Mouse (Mus musculus) forebrain, embryonic 10.5 days (tissue): ENCODE data around the gene Zdhhc13. TPM values are rescaled to one million over a fixed set of nuclear protein-coding genes. Genes with fewer than 3 reads are reported as not detected.

Source experiments
- DNase-seq: peaks from one replicate; pipeline ENCODE4 v3.0.0-alpha.2; 2017; ENCODE audit warnings: low spot score; ENCODE audit errors: extremely low spot score
- H3K27ac ChIP-seq: fragments of 300-500 bp; sonication (generic); 2 replicates; pipeline ENCODE4 v1.5.1; 2016; ENCODE audit warnings: mild to moderate bottlenecking
- H3K27me3 ChIP-seq: fragments of 300-500 bp; sonication (generic); 2 replicates; pipeline ENCODE4 v1.6.1; 2016; ENCODE audit warnings: mild to moderate bottlenecking; ENCODE audit not compliant: poor library complexity, severe bottlenecking
- H3K36me3 ChIP-seq: fragments of 300-500 bp; sonication (generic); replicated peaks from 2 replicates; pipeline ENCODE4 v1.6.1; 2016; ENCODE audit warnings: mild to moderate bottlenecking, moderate library complexity
- H3K4me1 ChIP-seq: fragments of 300-500 bp; sonication (generic); 2 replicates; pipeline ENCODE4 v1.6.1; 2016
- H3K4me3 ChIP-seq: fragments of 300-500 bp; sonication (generic); 2 replicates; pipeline ENCODE4 v1.5.1; 2016; ENCODE audit warnings: mild to moderate bottlenecking, moderate library complexity
- H3K9me3 ChIP-seq: fragments of 300-500 bp; sonication (generic); 2 replicates; pipeline ENCODE4 v1.6.1; 2016; ENCODE audit warnings: mild to moderate bottlenecking, moderate library complexity
- WGBS: fragments of 180-500 bp; shearing (Covaris S2); methylation state at CpG from one replicate; pipeline ENCODE4 v1.1.7; 2016; 5-methylcytosine and 5-hydroxymethylcytosine counted together
- polyA plus RNA-seq: library from polyadenylated mRNA; unstranded; fragments of >200 nt; fragmentation: Nextera tagmentation; extraction: Ambion mirVana; gene quantifications from 2 replicates; pipeline ENCODE4 v1.2.1, GENCODE M21; 2016

The Zdhhc13 gene
- polyA plus RNA-seq, 1 experiment from 2014 or later: 29.2 TPM

DNA sequence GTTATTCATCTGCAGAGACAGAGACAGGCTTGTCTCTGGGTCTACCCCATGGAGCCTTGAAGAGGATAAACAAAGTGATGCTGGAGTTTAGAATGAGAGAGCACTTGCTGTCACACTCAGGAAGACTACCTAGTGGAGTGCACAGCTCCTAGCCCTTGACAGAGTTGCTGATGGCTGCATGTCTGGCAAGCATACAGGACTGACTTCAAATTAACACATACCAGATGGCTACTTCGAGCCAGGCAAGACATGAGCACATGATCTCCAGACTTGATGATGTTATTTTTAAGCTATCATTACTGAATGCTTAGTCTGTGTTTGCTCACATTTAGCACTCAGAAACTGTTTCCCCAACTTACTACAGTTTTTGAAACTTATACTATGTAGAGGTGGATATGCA lies 19.1 kb upstream of the Zdhhc13 start:
- WGBS: 85% methylated on average over 1 of the region's 1 CpGs
- Histone ChIP-seq H3K4me1 (no peaks in the 10 kb centered on the region), H3K27me3 (no peaks in the 10 kb centered on the region), H3K9me3 (no peaks in the 10 kb centered on the region), H3K36me3 (no peaks in the 10 kb centered on the region), H3K27ac (no peak overlapping the region), H3K4me3 (no peak overlapping the region)
- DNase-seq: no peak

DNA sequence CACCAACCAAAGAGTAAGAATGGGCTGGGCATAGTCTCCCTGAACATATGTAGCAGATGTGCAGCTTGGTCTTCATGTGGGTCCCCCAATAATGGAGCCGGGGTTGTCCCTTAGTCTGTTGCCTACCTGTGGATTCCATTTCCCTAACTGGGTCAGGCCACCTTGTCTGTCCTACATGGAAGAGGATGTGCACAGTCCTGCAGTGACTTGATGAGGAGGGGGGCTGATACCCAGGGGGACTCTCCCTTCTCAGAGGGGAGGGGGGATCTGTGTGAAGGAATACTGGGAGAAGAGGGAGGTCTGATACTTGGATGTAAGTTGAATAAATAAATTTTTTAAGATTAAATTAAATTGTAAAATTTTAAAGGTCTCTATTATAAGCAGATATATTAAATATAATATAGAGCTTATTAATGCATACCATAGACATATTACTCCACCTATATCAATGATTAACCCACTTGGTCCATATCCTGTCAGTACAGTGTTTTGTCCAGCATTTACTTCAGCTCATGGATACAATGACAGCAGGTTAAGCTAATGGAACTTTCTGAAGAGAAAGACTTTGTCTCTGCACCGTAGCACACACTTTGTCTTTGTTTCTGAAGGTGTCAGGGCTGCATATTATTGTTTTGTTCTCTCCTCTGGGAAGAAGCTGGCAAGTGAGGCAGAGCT lies 16.6 kb upstream of the Zdhhc13 start:
- WGBS: 85% methylated on average over 2 of the region's 2 CpGs
- no peaks in the 10 kb centered on the region for H3K27me3 ChIP-seq
- no peak for DNase-seq
- H3K4me3 ChIP-seq: no peak overlapping the region
- no peak overlapping the region for H3K27ac ChIP-seq
- H3K9me3 ChIP-seq: no peaks in the 10 kb centered on the region
- H3K4me1 ChIP-seq: no peaks in the 10 kb centered on the region
- no peaks in the 10 kb centered on the region for H3K36me3 ChIP-seq

DNA sequence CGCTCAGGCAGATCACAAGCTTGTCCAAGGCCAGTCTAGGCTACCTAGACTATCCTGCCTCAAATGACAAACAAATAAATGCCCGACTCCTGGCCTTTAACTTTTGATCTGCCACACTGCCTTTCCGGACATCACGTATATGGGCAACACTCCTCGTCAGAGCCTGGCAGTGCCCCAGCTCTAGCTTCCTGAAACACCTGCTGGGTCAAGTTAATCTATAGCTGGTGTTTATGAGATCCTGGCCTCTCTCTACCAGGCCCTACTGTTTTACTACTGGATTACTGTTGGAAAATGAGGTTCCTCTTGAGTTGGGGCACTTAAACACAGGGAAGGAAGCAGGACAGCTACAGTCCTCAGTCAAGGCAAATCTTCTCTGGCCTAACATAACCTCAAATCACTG lies 15.5 kb upstream of the Zdhhc13 start:
- no peaks in the 10 kb centered on the region for H3K4me1 ChIP-seq
- WGBS: 90% methylated on average over 5 of the region's 5 CpGs
- no peaks in the 10 kb centered on the region for H3K9me3 ChIP-seq
- H3K27ac ChIP-seq: no peak overlapping the region
- no peak overlapping the region for H3K4me3 ChIP-seq
- H3K27me3 ChIP-seq: no peaks in the 10 kb centered on the region
- no peaks in the 10 kb centered on the region for H3K36me3 ChIP-seq
- no peak for DNase-seq

DNA sequence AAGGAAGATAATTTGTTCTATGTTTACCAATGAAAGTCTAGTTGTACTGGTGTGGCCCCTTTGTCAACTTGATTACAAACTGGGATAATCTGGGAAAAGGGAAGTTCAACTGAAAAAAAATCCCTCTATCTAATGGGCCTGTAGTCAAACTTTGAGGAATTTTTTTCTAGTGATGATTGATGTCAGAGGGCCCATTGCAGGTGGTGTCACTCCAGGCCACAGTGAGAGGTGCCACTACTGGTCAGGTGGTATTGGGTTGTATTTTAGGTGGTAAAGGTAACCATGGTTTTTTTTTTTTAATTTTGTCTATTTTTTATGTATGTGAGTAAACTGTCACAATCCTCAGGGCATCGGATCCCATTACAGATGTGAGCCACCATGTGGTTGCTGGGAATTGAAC lies 14.2 kb upstream of the Zdhhc13 start:
- Histone ChIP-seq H3K4me3 (no peak overlapping the region), H3K9me3 (no peaks in the 10 kb centered on the region), H3K36me3 (no peaks in the 10 kb centered on the region), H3K27me3 (no peaks in the 10 kb centered on the region), H3K27ac (no peak overlapping the region), H3K4me1 (no peaks in the 10 kb centered on the region)
- 100% methylated on average over 1 of the region's 1 CpGs for WGBS
- no peak for DNase-seq

DNA sequence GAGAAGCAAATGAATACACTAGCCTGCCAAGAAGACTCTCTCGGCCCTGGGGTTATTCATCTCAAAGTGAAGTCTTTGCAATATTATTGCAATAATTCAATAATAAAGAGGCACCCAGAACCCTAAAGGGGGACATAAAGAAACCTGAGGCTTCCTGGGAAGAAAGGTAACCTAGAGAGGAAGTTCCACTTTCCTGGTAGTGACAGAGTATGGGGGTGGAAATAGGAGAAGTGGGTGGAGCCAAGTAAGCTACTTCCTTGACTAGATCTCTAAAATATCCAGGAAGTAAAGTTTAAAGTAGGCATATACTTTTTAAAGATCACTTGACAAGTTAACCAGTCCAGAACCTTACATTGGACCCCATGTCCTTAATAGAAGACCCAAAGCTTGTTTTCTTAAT lies 13.4 kb upstream of the Zdhhc13 start:
- no peaks in the 10 kb centered on the region for H3K9me3 ChIP-seq
- H3K27ac ChIP-seq: no peak overlapping the region
- DNase-seq: no peak
- WGBS: 94% methylated on average over 1 of the region's 1 CpGs
- no peaks in the 10 kb centered on the region for H3K27me3 ChIP-seq
- no peaks in the 10 kb centered on the region for H3K36me3 ChIP-seq
- H3K4me1 ChIP-seq: no peaks in the 10 kb centered on the region
- H3K4me3 ChIP-seq: no peak overlapping the region

DNA sequence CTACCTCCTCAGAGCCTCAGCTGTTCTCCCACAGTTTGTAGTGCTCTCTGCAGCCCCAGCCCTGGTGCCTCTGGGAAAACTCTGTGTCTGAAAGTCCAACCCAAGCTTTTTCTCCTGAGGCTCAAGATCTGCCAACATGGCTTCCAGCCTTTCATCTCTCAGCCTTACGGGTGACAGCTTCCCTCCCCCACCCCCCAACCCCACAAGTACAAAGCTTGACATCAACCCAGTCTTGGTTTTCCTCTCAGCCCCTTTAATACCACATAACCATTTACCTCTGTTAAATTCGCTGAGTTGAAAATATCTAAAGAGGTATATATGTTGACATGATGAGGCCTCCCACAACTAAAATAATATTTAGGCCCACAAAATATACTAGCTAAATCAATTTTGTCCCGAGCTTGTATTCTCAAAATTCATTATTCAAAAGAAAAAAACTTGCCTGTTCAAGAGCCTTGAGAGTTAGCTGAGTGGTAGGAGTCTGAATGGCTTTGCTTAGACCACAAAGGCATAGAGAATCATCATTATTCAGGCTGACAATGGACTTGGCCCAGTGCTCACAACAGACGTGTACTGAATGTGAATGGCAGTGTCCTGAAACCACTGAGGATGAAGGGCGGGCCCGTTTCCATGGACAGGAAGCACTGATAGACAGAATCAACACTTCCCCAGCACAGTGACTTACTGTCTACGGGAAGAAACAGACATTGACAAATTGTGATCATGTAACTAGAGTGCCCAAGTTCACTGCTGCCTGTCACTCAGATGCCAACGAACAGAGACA lies 10.9 kb upstream of the Zdhhc13 start:
- H3K36me3 ChIP-seq: no peaks in the 10 kb centered on the region
- no peak overlapping the region for H3K27ac ChIP-seq
- H3K4me3 ChIP-seq: no peak overlapping the region
- no peaks in the 10 kb centered on the region for H3K27me3 ChIP-seq
- WGBS: 75% methylated on average over 8 of the region's 8 CpGs
- H3K4me1 ChIP-seq: no peaks in the 10 kb centered on the region
- no peak for DNase-seq
- H3K9me3 ChIP-seq: no peaks in the 10 kb centered on the region

DNA sequence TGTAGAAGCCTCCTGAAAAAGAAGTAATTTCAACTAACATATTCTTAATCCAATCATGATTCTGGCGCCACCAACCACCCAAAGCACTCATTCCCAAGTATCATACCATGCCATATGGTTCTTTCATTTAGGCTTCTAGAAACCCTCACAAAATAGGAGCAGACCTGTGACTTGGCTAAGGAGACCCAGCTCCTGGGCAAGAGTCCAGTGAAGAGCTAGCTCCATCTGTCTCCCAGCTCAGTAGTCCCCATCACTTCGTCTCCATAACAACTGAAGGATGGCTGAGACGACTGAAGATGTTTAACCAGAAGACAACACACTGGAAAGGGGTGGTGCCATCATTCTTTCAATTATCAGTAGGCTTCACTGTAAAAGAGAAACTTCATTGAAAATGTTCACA lies 9.7 kb upstream of the Zdhhc13 start:
- no peaks in the 10 kb centered on the region for H3K27me3 ChIP-seq
- DNase-seq: no peak
- no peak overlapping the region for H3K27ac ChIP-seq
- H3K9me3 ChIP-seq: no peaks in the 10 kb centered on the region
- 87% methylated on average over 3 of the region's 3 CpGs for WGBS
- no peaks in the 10 kb centered on the region for H3K4me1 ChIP-seq
- no peaks in the 10 kb centered on the region for H3K36me3 ChIP-seq
- no peak overlapping the region for H3K4me3 ChIP-seq

DNA sequence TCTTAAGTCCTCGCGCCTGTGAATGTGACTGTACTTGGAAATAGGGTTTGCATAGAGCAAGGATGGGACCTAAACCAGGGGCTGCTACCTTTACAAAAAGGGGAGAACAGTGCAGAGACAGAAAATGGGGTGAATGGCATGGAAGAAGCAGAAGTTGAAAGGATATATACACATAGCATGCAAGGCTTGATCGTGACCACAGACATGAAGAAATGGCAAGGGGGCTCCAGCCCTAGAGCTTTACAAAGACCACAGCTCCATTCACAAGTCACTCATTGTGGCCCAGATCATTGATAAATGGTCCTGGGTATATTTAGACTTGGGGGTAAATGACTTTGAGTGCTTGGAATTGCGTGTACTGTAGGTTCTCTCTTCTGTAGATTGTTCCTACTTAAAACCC lies 6.4 kb upstream of the Zdhhc13 start:
- DNase-seq: no peak
- H3K4me1 ChIP-seq: no peaks in the 10 kb centered on the region
- 92% methylated on average over 4 of the region's 4 CpGs for WGBS

DNA sequence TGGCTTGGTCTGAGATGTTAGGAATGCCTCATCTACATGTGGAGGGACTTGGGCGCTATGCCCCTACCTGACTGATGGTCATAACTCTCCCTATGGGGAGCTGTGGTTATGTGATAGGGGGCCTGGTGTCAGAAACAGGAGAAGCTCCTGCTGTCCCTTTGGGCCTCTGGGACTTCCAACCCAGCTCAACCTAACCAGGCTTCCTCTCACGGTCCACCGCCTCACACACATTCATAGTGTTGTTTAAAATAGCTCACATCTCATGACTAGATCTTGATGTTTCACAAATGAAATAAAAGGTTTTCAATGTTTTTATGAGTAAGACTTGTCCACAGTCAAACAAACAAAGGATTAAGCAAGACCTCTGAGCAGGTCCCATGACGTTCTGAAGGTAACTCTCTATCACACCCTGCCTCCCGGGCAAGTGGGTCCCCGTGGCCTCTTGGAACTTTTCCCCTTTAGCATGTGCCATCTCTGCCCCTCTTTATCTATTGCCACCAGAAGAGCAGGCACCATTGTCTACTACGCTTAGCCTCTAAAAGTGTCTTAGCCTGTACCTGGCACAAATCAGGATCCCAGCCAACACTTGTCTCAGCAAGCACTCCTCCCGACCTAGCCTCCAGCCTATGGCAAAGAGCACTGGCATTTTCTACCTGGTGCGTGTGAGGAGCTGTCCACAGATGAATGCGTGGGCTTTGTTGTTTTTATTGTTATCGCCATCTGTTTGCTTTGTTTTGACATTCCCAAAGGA lies 3.9 kb upstream of the Zdhhc13 start:
- no peaks in the 10 kb centered on the region for H3K27me3 ChIP-seq
- H3K4me3 ChIP-seq: no peak overlapping the region
- H3K27ac ChIP-seq: no peak overlapping the region
- no peak for DNase-seq
- peaks cover 13% of the 10 kb centered on the region for H3K4me1 ChIP-seq
- H3K9me3 ChIP-seq: no peaks in the 10 kb centered on the region
- 90% methylated on average over 11 of the region's 11 CpGs for WGBS
- H3K36me3 ChIP-seq: no peaks in the 10 kb centered on the region

More for the DNA sequence above, 6.4 kb upstream of the Zdhhc13 start:
- Histone ChIP-seq H3K4me3 (no peak overlapping the region), H3K27ac (no peak overlapping the region), H3K9me3 (no peaks in the 10 kb centered on the region), H3K36me3 (no peaks in the 10 kb centered on the region), H3K27me3 (no peaks in the 10 kb centered on the region)

DNA sequence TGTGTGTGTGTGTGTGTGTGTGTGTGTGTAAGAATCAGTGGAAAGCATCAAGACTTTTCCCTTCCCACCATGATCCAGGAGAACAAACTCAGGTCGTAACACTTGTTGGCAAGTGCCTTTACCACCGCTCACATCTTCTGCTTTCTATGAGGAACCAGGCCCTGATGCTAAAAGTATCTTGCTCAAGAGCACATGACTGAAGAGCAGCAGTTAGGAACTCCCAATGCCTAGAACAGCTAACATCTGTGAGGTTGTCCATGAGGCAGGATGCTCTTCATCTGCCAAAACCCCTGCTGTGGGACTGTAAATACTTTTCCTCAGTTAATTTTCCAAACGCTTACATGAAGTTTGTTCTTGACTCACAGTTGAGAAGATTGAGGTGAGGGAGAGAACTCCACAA lies 455 bp upstream of the Zdhhc13 start:
- Histone ChIP-seq H3K27me3 (no peaks in the 10 kb centered on the region), H3K4me1 (peaks cover 22% of the 10 kb centered on the region), H3K4me3 (peak overlapping the region; percentile 86), H3K9me3 (no peaks in the 10 kb centered on the region), H3K27ac (peak overlapping the region; percentile 91), H3K36me3 (peaks cover 4% of the 10 kb centered on the region; the same call in 1 of the 2 replicates)
- DNase-seq: no peak
- WGBS: 67% methylated on average over 3 of the region's 3 CpGs

DNA sequence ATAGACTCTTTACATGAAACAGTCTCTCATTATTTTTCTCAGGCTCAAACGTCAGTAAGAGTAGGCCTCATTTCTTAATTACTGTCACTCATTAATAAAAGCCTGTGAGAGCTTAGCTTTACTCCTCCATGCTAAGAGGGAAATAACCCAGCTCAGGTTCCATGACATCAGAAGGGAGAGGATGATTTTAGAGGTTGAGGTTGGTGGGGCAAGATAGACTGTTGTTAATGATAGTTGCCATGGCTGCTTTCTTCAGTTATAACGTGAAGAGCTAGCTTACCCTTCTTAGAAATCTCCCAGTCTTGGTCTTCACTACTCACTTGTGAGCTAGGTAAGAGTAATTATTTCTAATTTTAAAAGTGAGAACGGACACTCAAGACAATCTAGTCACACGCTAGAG lies 1.3 kb downstream of the Zdhhc13 start:
- no peak for DNase-seq
- 73% methylated on average over 4 of the region's 4 CpGs for WGBS
- H3K4me1 ChIP-seq: peaks cover 22% of the 10 kb centered on the region
- no peak overlapping the region for H3K27ac ChIP-seq
- H3K27me3 ChIP-seq: no peaks in the 10 kb centered on the region
- no peaks in the 10 kb centered on the region for H3K9me3 ChIP-seq
- peaks cover 7% of the 10 kb centered on the region for H3K36me3 ChIP-seq
- H3K4me3 ChIP-seq: peak overlapping the region; percentile 86; the same call in 1 of the 2 replicates

DNA sequence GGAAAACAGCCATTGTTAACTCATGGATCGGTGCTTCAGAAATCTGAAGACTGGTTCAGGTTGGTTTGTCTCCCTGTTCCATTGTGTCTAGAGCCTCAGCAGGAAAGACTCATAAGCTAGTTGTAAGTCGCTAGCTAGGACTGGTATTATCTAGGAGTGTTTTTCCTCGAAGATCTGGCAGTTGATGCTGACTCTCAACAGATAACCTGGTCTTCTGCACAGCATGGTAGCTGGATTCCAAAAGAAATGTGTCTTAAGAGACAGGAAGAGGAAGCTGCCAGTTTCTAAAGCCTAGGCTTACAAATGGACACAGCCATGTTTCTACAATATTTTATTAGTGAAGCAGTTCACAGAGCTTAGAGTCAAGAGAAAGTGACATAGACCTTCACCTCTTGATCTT lies 2.6 kb downstream of the Zdhhc13 start:
- peaks cover 22% of the 10 kb centered on the region for H3K4me1 ChIP-seq
- WGBS: 88% methylated on average over 3 of the region's 3 CpGs
- H3K27ac ChIP-seq: no peak overlapping the region
- H3K27me3 ChIP-seq: no peaks in the 10 kb centered on the region
- no peaks in the 10 kb centered on the region for H3K9me3 ChIP-seq
- DNase-seq: no peak
- no peak overlapping the region for H3K4me3 ChIP-seq
- H3K36me3 ChIP-seq: peaks cover 14% of the 10 kb centered on the region

DNA sequence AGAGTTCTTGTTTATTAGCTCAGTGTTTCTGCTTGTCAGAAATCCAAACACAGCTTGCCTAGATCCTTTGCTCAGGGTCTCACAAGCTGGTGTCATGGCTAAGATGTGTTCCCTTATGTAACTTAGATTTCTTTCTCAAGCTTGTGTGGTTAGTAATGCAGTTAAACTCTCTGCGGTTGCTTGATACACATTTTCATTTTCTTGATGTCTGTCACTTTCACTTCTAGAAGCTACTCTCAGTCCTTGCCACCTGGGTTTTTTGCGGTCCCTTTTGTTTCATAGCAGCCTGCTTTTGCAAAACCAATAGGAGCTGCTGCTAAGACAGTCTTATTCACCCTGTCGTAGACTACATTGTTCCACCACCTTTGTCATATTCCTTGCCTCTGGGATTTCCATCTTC lies 6.3 kb downstream of the Zdhhc13 start:
- Histone ChIP-seq H3K9me3 (no peaks in the 10 kb centered on the region), H3K36me3 (peaks cover 34% of the 10 kb centered on the region), H3K4me1 (peaks cover 7% of the 10 kb centered on the region)

More for the DNA sequence above, 6.3 kb downstream of the Zdhhc13 start:
- no peak overlapping the region for H3K4me3 ChIP-seq
- H3K27me3 ChIP-seq: no peaks in the 10 kb centered on the region
- no peak overlapping the region for H3K27ac ChIP-seq
- WGBS: 84% methylated on average over 3 of the region's 3 CpGs
- DNase-seq: no peak
